Mouse (Mus musculus): ENCODE measurements at regions not wholly inside any gene's neighbourhood (a gene's known extent, or its start where the extent isn't known, plus 50 kb on each side); places are given as distances from the start of the nearest gene placed in this dataset.

- no peak for DNase-seq
These were observed 443.5 kb upstream of the Nrp1 start for GRCm38 (mm10) chr8:127914914-127915313.

- DNase-seq, result no peak
These were observed 442.8 kb upstream of the Nrp1 start for GRCm38 (mm10) chr8:127915591-127916028.

- DNase-seq, result no peak
These were observed 436.5 kb upstream of the Nrp1 start for GRCm38 (mm10) chr8:127921925-127922324.

GRCm38 (mm10) chr8:127923321-127923720 is 435.1 kb upstream of the Nrp1 start:
- no peak for DNase-seq

- no peak for DNase-seq
These were observed 426.1 kb upstream of the Nrp1 start for GRCm38 (mm10) chr8:127932276-127932675.

GRCm38 (mm10) chr8:127936792-127937435 is 421.5 kb upstream of the Nrp1 start:
- no peak for DNase-seq

- DNase-seq, result no peak
These were observed 419.0 kb upstream of the Nrp1 start for GRCm38 (mm10) chr8:127939284-127939985.

GRCm38 (mm10) chr8:127939986-127940359 is 418.4 kb upstream of the Nrp1 start:
- no peak for DNase-seq

GRCm38 (mm10) chr8:127942319-127942718 is 416.1 kb upstream of the Nrp1 start:
- DNase-seq, result no peak

GRCm38 (mm10) chr8:127944955-127945498 is 413.4 kb upstream of the Nrp1 start:
- no peak for DNase-seq

GRCm38 (mm10) chr8:127957571-127957970 is 400.8 kb upstream of the Nrp1 start:
- no peak for DNase-seq

GRCm38 (mm10) chr8:127958351-127959044 is 399.9 kb upstream of the Nrp1 start:
- DNase-seq, result no peak

- no peak for DNase-seq
These were observed 395.5 kb upstream of the Nrp1 start for GRCm38 (mm10) chr8:127962862-127963261.

- no peak for DNase-seq
These were observed 394.8 kb upstream of the Nrp1 start for GRCm38 (mm10) chr8:127963625-127964024.

- DNase-seq, result no peak
These were observed 393.6 kb upstream of the Nrp1 start for GRCm38 (mm10) chr8:127964801-127965200.

GRCm38 (mm10) chr8:127965341-127965740 is 393.1 kb upstream of the Nrp1 start:
- no peak for DNase-seq

- no peak for DNase-seq
These were observed 390.4 kb upstream of the Nrp1 start for GRCm38 (mm10) chr8:127968026-127968425.

- no peak for DNase-seq
These were observed 385.2 kb upstream of the Nrp1 start for GRCm38 (mm10) chr8:127973194-127973593.

GRCm38 (mm10) chr8:127977746-127978145 is 380.7 kb upstream of the Nrp1 start:
- no peak for DNase-seq

- DNase-seq, result no peak
These were observed 379.0 kb upstream of the Nrp1 start for GRCm38 (mm10) chr8:127979180-127980030.

- no peak for DNase-seq
These were observed 376.2 kb upstream of the Nrp1 start for GRCm38 (mm10) chr8:127982165-127982564.

- no peak for DNase-seq
These were observed 372.8 kb upstream of the Nrp1 start for GRCm38 (mm10) chr8:127985616-127986015.

GRCm38 (mm10) chr8:127988887-127989286 is 369.5 kb upstream of the Nrp1 start:
- no peak for DNase-seq

Measured in liver (tissue).